13 mouse cellular contexts compared by ENCODE assay signal in genomic region chr8:10794367-10795189, GRCm38 (mm10).
DNase-seq lines count a peak whose midpoint lies in the region; ATAC-seq lines count a peak whose summit lies in the region.
"Had no signal": no experiment of that assay in that cellular context is flagged by ENCODE, and none has a peak within 500 bp of the region (broad histone marks: within the 10 kb centered on the region; RNA-seq: fewer than 3 reads in every experiment).

No protein-coding gene starts in this region.

- 44% methylated on average over 10 of the region's 10 CpGs for WGBS in lung, embryonic 15.5 days
- 4% methylated on average over 10 of the region's 10 CpGs for WGBS in forebrain, embryonic 15.5 days

- H3K4me1 ChIP-seq in lung, embryonic 15.5 days, result peaks cover 10% of the 10 kb centered on the region; the same call in 1 of the 2 replicates
- peaks cover 15% of the 10 kb centered on the region for H3K4me1 ChIP-seq in forebrain, embryonic 15.5 days
- H3K4me1 ChIP-seq: liver, embryonic 12.5 days had no signal

- ATAC-seq in lung, embryonic 15.5 days (ENCODE audit: borderline replicate concordance, extremely low read depth, low FRiP score, low TSS enrichment), result peak; percentile 47; the same call in 1 of the 2 replicates
- ATAC-seq in forebrain, embryonic 15.5 days (replicated peaks), result peak; percentile 66
- peak; percentile 54 for ATAC-seq in megakaryocyte progenitor cell, adult 5-6 weeks (replicated peaks; ENCODE audit: poor library complexity)
- no peak for ATAC-seq in inflammation-experienced regulatory T-cells, adult 6 months
- ATAC-seq: liver, embryonic 12.5 days had no signal

- no peak overlapping the region for H3K4me2 ChIP-seq in lung, embryonic 15.5 days
- H3K4me2 ChIP-seq in forebrain, embryonic 15.5 days (replicated peaks), result 0 out of 2 replicates have a peak overlapping the region, but pooled peaks have one; percentile 6
- H3K4me2 ChIP-seq: liver, embryonic 12.5 days had no signal

- DNase-seq in lung, postnatal 4 days, result no peak
- peak; percentile 24 for DNase-seq in splenic B cell, adult 2 months (ENCODE audit: low read depth, low spot score)
- DNase-seq in heart, adult 8-10 months (ENCODE audit: low spot score), result no peak
- no peak for DNase-seq in frontal cortex, postnatal 25 days (ENCODE audit: low spot score in 2 of 2)
- DNase-seq: cerebellum, postnatal 14 days; gastrocnemius, adult 2 months; heart, postnatal 36 days; right cerebral cortex, postnatal 25 days had no signal

- no peak overlapping the region for H3K4me3 ChIP-seq in lung, embryonic 15.5 days
- H3K4me3 ChIP-seq in forebrain, embryonic 15.5 days, result no peak overlapping the region
- H3K4me3 ChIP-seq: gastrocnemius, adult 2 months; liver, embryonic 12.5 days had no signal

- no peak overlapping the region for H3K27ac ChIP-seq in lung, embryonic 15.5 days
- H3K27ac ChIP-seq in forebrain, embryonic 15.5 days (replicated peaks), result peak overlapping the region; percentile 64
- H3K27ac ChIP-seq: gastrocnemius, adult 2 months; liver, embryonic 12.5 days had no signal

- no peaks in the 10 kb centered on the region for H3K27me3 ChIP-seq in lung, embryonic 15.5 days
- H3K27me3 ChIP-seq in forebrain, embryonic 15.5 days, result no peaks in the 10 kb centered on the region
- H3K27me3 ChIP-seq in splenic B cell, adult 2 months (ENCODE audit: control insufficient read depth, insufficient read depth, low read length, poor library complexity, severe bottlenecking), result no peaks in the 10 kb centered on the region

- H3K9me3 ChIP-seq in lung, embryonic 15.5 days, result no peaks in the 10 kb centered on the region
- H3K9me3 ChIP-seq in forebrain, embryonic 15.5 days, result no peaks in the 10 kb centered on the region
- H3K9me3 ChIP-seq: liver, embryonic 12.5 days had no signal

- no peak overlapping the region for H3K9ac ChIP-seq in lung, embryonic 15.5 days
- no peak overlapping the region for H3K9ac ChIP-seq in forebrain, embryonic 15.5 days (replicated peaks)
- H3K9ac ChIP-seq: liver, embryonic 12.5 days had no signal

- no peaks in the 10 kb centered on the region for H3K36me3 ChIP-seq in lung, embryonic 15.5 days
- H3K36me3 ChIP-seq in forebrain, embryonic 15.5 days, result no peaks in the 10 kb centered on the region
- no peaks in the 10 kb centered on the region for H3K36me3 ChIP-seq in splenic B cell, adult 2 months (ENCODE audit: control insufficient read depth, insufficient read depth, low read length, poor library complexity, severe bottlenecking)
- H3K36me3 ChIP-seq: liver, embryonic 12.5 days had no signal
